Mouse (Mus musculus) c-Kit-positive CD71-negative TER-119-negative erythroid progenitor cells, embryonic 14.5 days (primary cell): ENCODE data around the gene Ap2b1.
A peak's percentile ranks its signal among the peaks of the same experiment; 100 is the strongest.

Experiments used
- DNase-seq: peaks from one replicate; pipeline ENCODE4 v3.0.0-alpha.2; 2013; ENCODE audit warnings: low read depth

Gene Ap2b1

GRCm38 (mm10) chr11:83397626-83398025 is 98.8 kb downstream of the Ap2b1 start:
- no peak for DNase-seq

- no peak for DNase-seq
Observed at GRCm38 (mm10) chr11:83398724-83399123, 99.9 kb downstream of the Ap2b1 start.

- no peak for DNase-seq
Observed at GRCm38 (mm10) chr11:83403787-83404186, 105.0 kb downstream of the Ap2b1 start.

- no peak for DNase-seq
Observed at GRCm38 (mm10) chr11:83406391-83406790, 107.6 kb downstream of the Ap2b1 start.

GRCm38 (mm10) chr11:83408242-83408641 is 109.4 kb downstream of the Ap2b1 start:
- DNase-seq: no peak

- DNase-seq: no peak
Observed at GRCm38 (mm10) chr11:83409087-83409754, 110.4 kb downstream of the Ap2b1 start, which contains the start of gene Rasl10b. Rasl10b (plus strand) TSS chr11:83409137.

GRCm38 (mm10) chr11:83409792-83410291 is 111.0 kb downstream of the Ap2b1 start:
- DNase-seq: no peak

- no peak for DNase-seq
Observed at GRCm38 (mm10) chr11:83410510-83410909, 111.7 kb downstream of the Ap2b1 start.

GRCm38 (mm10) chr11:83417080-83417479 is 118.3 kb downstream of the Ap2b1 start:
- DNase-seq: peak; percentile 78

- no peak for DNase-seq
Observed at GRCm38 (mm10) chr11:83417708-83418107, 118.9 kb downstream of the Ap2b1 start.

GRCm38 (mm10) chr11:83418566-83418965 is 119.7 kb downstream of the Ap2b1 start:
- no peak for DNase-seq

- DNase-seq: no peak
Observed at GRCm38 (mm10) chr11:83420338-83420737, 121.5 kb downstream of the Ap2b1 start.

GRCm38 (mm10) chr11:83421305-83421704 is 122.5 kb downstream of the Ap2b1 start:
- peak; percentile 78 for DNase-seq

GRCm38 (mm10) chr11:83424681-83425080 is 125.9 kb downstream of the Ap2b1 start:
- peak; percentile 62 for DNase-seq

- DNase-seq: no peak
Observed at GRCm38 (mm10) chr11:83426964-83427363, 128.1 kb downstream of the Ap2b1 start.

- no peak for DNase-seq
Observed at GRCm38 (mm10) chr11:83429355-83429754, 130.5 kb downstream of the Ap2b1 start, which contains the start of gene Gas2l2. Gas2l2 (minus strand) TSS chr11:83429455.

GRCm38 (mm10) chr11:83432533-83432932 is 133.7 kb downstream of the Ap2b1 start:
- DNase-seq: no peak

GRCm38 (mm10) chr11:83437377-83437776 is 138.6 kb downstream of the Ap2b1 start, which contains the start of gene 1700020L24Rik:
1700020L24Rik (plus strand) TSS chr11:83437677.
- no peak for DNase-seq

GRCm38 (mm10) chr11:83439426-83440060 is 140.7 kb downstream of the Ap2b1 start:
- DNase-seq: no peak

GRCm38 (mm10) chr11:83440081-83441064 is 141.5 kb downstream of the Ap2b1 start:
- DNase-seq: peak; percentile 95

- DNase-seq: no peak
Observed at GRCm38 (mm10) chr11:83441235-83441634, 142.4 kb downstream of the Ap2b1 start.
